Mouse (Mus musculus): Measurements from ENCODE around the gene Car5b. TPM values are rescaled to one million over a fixed set of nuclear protein-coding genes. Genes with fewer than 3 reads are reported as not detected.
A peak's percentile ranks its signal among the peaks of the same experiment; 100 is the strongest.

Car5b gene
- total RNA-seq (2021) = 1 to 10 TPM; 3.2 TPM

- intact Hi-C loops (cut with DNase I) = no loop called here
- peak; percentile 9 to 30 for DNase-seq (ENCODE audit: low spot score in 2 of 2)
These were observed at the start of gene Car5b for GRCm38 (mm10) chrX:164027607-164028289. Car5b (minus strand) TSS chrX:164027997.

- DNase-seq (ENCODE audit: low spot score in 2 of 2) = peak; percentile 89
- intact Hi-C loops (cut with DNase I) = loop anchor here (10.0 kb wide), 1 partner anchor 121 kb away; the partner anchor contains the start of gene Zrsr2
These were observed 48.4 kb upstream of the Car5b start, which contains the start of gene Siah1b for GRCm38 (mm10) chrX:164076040-164076775. Siah1b (minus strand) TSS chrX:164076493.

- no peak for DNase-seq (ENCODE audit: low spot score in 2 of 2)
- intact Hi-C loops (cut with DNase I) = loop anchor here (10.0 kb wide), 1 partner anchor 1154 kb away; no protein-coding TSS in a partner anchor
These were observed 41.2 kb upstream of the Car5b start for GRCm38 (mm10) chrX:164068968-164069367.

- intact Hi-C loops (cut with DNase I) = loop anchor here (10.0 kb wide), 1 partner anchor 1151 kb away; no protein-coding TSS in a partner anchor
- peak; percentile 16 to 40 for DNase-seq (ENCODE audit: low spot score in 2 of 2)
These were observed 38.4 kb upstream of the Car5b start for GRCm38 (mm10) chrX:164066185-164066584.

- intact Hi-C loops (cut with DNase I) = no loop called here
- DNase-seq (ENCODE audit: low spot score in 2 of 2) = no peak
These were observed 31.3 kb upstream of the Car5b start for GRCm38 (mm10) chrX:164059070-164059469.

- intact Hi-C loops (cut with DNase I) = no loop called here
These were observed 30.7 kb upstream of the Car5b start for GRCm38 (mm10) chrX:164058523-164058922.

GRCm38 (mm10) chrX:164055726-164056125 lies 27.9 kb upstream of the Car5b start:
- DNase-seq (ENCODE audit: low spot score in 2 of 2) = no peak

More at GRCm38 (mm10) chrX:164058523-164058922, 30.7 kb upstream of the Car5b start:
- DNase-seq (ENCODE audit: low spot score in 2 of 2) = no peak

GRCm38 (mm10) chrX:164046736-164047135 lies 18.9 kb upstream of the Car5b start:
- intact Hi-C loops (cut with DNase I) = loop anchor here (1.0 kb wide), 1 partner anchor 8 kb away; no protein-coding TSS in a partner anchor

More at GRCm38 (mm10) chrX:164055726-164056125, 27.9 kb upstream of the Car5b start:
- intact Hi-C loops (cut with DNase I) = no loop called here

GRCm38 (mm10) chrX:164042069-164042468 lies 14.3 kb upstream of the Car5b start:
- DNase-seq (ENCODE audit: low spot score in 2 of 2) = peak; percentile 22 to 57
- intact Hi-C loops (cut with DNase I) = no loop called here

More at GRCm38 (mm10) chrX:164046736-164047135, 18.9 kb upstream of the Car5b start:
- no peak for DNase-seq (ENCODE audit: low spot score in 2 of 2)

GRCm38 (mm10) chrX:164038882-164039281 lies 11.1 kb upstream of the Car5b start:
- intact Hi-C loops (cut with DNase I) = no loop called here
- no peak for DNase-seq (ENCODE audit: low spot score in 2 of 2)

GRCm38 (mm10) chrX:164035931-164036330 lies 8.1 kb upstream of the Car5b start:
- no peak for DNase-seq (ENCODE audit: low spot score in 2 of 2)
- intact Hi-C loops (cut with DNase I) = no loop called here

- DNase-seq (ENCODE audit: low spot score in 2 of 2) = no peak
- intact Hi-C loops (cut with DNase I) = no loop called here
These were observed 7.6 kb upstream of the Car5b start for GRCm38 (mm10) chrX:164035401-164035800.

- no peak for DNase-seq (ENCODE audit: low spot score in 2 of 2)
- intact Hi-C loops (cut with DNase I) = no loop called here
These were observed 4.7 kb upstream of the Car5b start for GRCm38 (mm10) chrX:164032526-164032925.

GRCm38 (mm10) chrX:164015636-164016035 lies 12.2 kb downstream of the Car5b start:
- intact Hi-C loops (cut with DNase I) = no loop called here
- no peak for DNase-seq (ENCODE audit: low spot score in 2 of 2)

- DNase-seq (ENCODE audit: low spot score in 2 of 2) = no peak
- intact Hi-C loops (cut with DNase I) = no loop called here
These were observed 12.8 kb downstream of the Car5b start for GRCm38 (mm10) chrX:164014956-164015355.

GRCm38 (mm10) chrX:164013318-164013717 lies 14.5 kb downstream of the Car5b start:
- no peak for DNase-seq (ENCODE audit: low spot score in 2 of 2)
- intact Hi-C loops (cut with DNase I) = no loop called here

GRCm38 (mm10) chrX:164004809-164005208 lies 23.0 kb downstream of the Car5b start:
- DNase-seq (ENCODE audit: low spot score in 2 of 2) = no peak
- intact Hi-C loops (cut with DNase I) = no loop called here

GRCm38 (mm10) chrX:163999848-164000247 lies 27.9 kb downstream of the Car5b start:
- no peak for DNase-seq (ENCODE audit: low spot score in 2 of 2)
- intact Hi-C loops (cut with DNase I) = no loop called here

GRCm38 (mm10) chrX:163996754-163997153 lies 31.0 kb downstream of the Car5b start:
- no peak for DNase-seq (ENCODE audit: low spot score in 2 of 2)

GRCm38 (mm10) chrX:163987718-163988374 lies 40.0 kb downstream of the Car5b start:
- intact Hi-C loops (cut with DNase I) = no loop called here
- no peak for DNase-seq (ENCODE audit: low spot score in 2 of 2)

More at GRCm38 (mm10) chrX:163996754-163997153, 31.0 kb downstream of the Car5b start:
- intact Hi-C loops (cut with DNase I) = no loop called here
